Mouse (Mus musculus) T-helper 2 cell (primary cell): ENCODE data around the gene Rpap1.
"Not testable (repeated sequence)": the region's sequence is repeated elsewhere in the genome, so short reads cannot be mapped to it uniquely, and the experiment has no call there.

ENCODE experiments used
- in situ Hi-C: fragments of 300-600 bp; cut with MboI, MseI; formaldehyde crosslinking; loops from one replicate; pipeline ENCODE4 v1.15.1; 2025; ENCODE audit warnings: high pct_unique_total_duplicates

Rpap1 gene

GRCm38 (mm10) chr2:119741581-119742411 lies 45.5 kb downstream of the Rpap1 start, which contains the start of gene Itpka:
Itpka (plus strand) TSS chr2:119742337.
- in situ Hi-C loops: loop anchor here (5.0 kb wide), 1 partner anchor 64 kb away; the partner anchor contains the start of gene Rtf1

- in situ Hi-C loops: loop anchor here (5.0 kb wide), 1 partner anchor 63 kb away; the partner anchor contains the start of gene Rtf1
Measured at GRCm38 (mm10) chr2:119740567-119740966, 46.8 kb downstream of the Rpap1 start.

GRCm38 (mm10) chr2:119737124-119737523 lies 50.2 kb downstream of the Rpap1 start:
- in situ Hi-C loops: no loop called here

- in situ Hi-C loops: no loop called here
Measured at GRCm38 (mm10) chr2:119730735-119731134, 56.6 kb downstream of the Rpap1 start.

GRCm38 (mm10) chr2:119727762-119728416 lies 59.4 kb downstream of the Rpap1 start:
- in situ Hi-C loops: no loop called here

GRCm38 (mm10) chr2:119721070-119721469 lies 66.3 kb downstream of the Rpap1 start:
- in situ Hi-C loops: no loop called here

GRCm38 (mm10) chr2:119715868-119716267 lies 71.5 kb downstream of the Rpap1 start:
- in situ Hi-C loops: not testable (repeated sequence)
